Mouse (Mus musculus): ENCODE measurements around the gene Bcar1. TPM values are rescaled to one million over a fixed set of nuclear protein-coding genes. Genes with fewer than 3 reads are reported as not detected.

Bcar1 gene
- total and polyA plus RNA-seq, 2 experiments from 2014 or later, result 48.8 to 100 TPM

GRCm38 (mm10) chr8:111713291-111713690 lies 30.3 kb downstream of the Bcar1 start:
- H3K36me3 ChIP-seq (ENCODE audit: insufficient read depth, low read length), result peaks cover 47% of the 10 kb centered on the region
- no peak overlapping the region for H3K27ac ChIP-seq
- peaks cover 29% of the 10 kb centered on the region for H3K4me1 ChIP-seq (ENCODE audit: insufficient read depth, low read length)
- H3K9ac ChIP-seq (replicated peaks; ENCODE audit: low read length), result no peak overlapping the region
- WGBS, result 88% methylated on average over 11 of the region's 11 CpGs
- DNase-seq (ENCODE audit: low spot score) (no peak), ATAC-seq (no peak)
- no peak overlapping the region for H3K4me3 ChIP-seq (ENCODE audit: low read length)
- no peaks in the 10 kb centered on the region for H3K9me3 ChIP-seq (ENCODE audit: low read length)
- no peaks in the 10 kb centered on the region for H3K27me3 ChIP-seq (ENCODE audit: insufficient read depth, low read length)
- no peak for TF ChIP-seq CTCF (IDR thresholded peaks at IDR 0.05; ENCODE audit: low read depth)
- H3K4me2 ChIP-seq (ENCODE audit: low read depth, low read length), result no peak overlapping the region

- ATAC-seq (no peak), DNase-seq (ENCODE audit: low spot score) (peak; percentile 82)
- Histone ChIP-seq H3K4me2 (ENCODE audit: low read depth, low read length) (no peak overlapping the region), H3K9ac (replicated peaks; ENCODE audit: low read length) (no peak overlapping the region), H3K4me1 (ENCODE audit: insufficient read depth, low read length) (peaks cover 22% of the 10 kb centered on the region), H3K27ac (no peak overlapping the region), H3K4me3 (ENCODE audit: low read length) (no peak overlapping the region), H3K27me3 (ENCODE audit: insufficient read depth, low read length) (no peaks in the 10 kb centered on the region), H3K9me3 (ENCODE audit: low read length) (no peaks in the 10 kb centered on the region), H3K36me3 (ENCODE audit: insufficient read depth, low read length) (peaks cover 47% of the 10 kb centered on the region)
- peak; percentile 87 for TF ChIP-seq CTCF (IDR thresholded peaks at IDR 0.05; ENCODE audit: low read depth)
- 74% methylated on average over 6 of the region's 6 CpGs for WGBS
These were observed 31.0 kb downstream of the Bcar1 start for GRCm38 (mm10) chr8:111712588-111712987.

DNA sequence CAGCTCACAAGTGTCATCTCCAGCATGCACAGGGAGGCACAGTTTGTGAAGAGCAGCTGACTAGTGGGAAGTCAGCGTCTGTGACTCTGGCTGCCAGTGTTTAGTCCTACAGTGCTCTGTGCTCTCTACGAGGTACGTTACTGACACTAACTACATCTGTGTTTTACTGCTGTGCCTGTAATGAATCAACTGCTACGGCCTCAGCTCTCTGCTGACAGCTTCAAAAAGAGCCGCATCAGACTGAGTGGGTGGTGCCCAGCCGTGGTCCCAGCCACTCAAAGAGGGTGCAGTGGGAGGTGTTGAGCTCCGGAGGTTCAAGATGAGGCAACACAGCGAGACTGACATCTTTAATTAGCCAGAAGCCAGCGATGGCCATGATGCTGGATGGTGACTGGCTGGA lies 31.5 kb downstream of the Bcar1 start:
- no peak for TF ChIP-seq CTCF (IDR thresholded peaks at IDR 0.05; ENCODE audit: low read depth)
- H3K27me3 ChIP-seq (ENCODE audit: insufficient read depth, low read length), result no peaks in the 10 kb centered on the region
- H3K36me3 ChIP-seq (ENCODE audit: insufficient read depth, low read length), result peaks cover 47% of the 10 kb centered on the region
- DNase-seq (ENCODE audit: low spot score) (no peak), ATAC-seq (no peak)
- no peak overlapping the region for H3K4me2 ChIP-seq (ENCODE audit: low read depth, low read length)
- H3K27ac ChIP-seq, result no peak overlapping the region
- WGBS, result 54% methylated on average over 9 of the region's 9 CpGs
- H3K9ac ChIP-seq (replicated peaks; ENCODE audit: low read length), result no peak overlapping the region
- no peaks in the 10 kb centered on the region for H3K9me3 ChIP-seq (ENCODE audit: low read length)
- peaks cover 17% of the 10 kb centered on the region for H3K4me1 ChIP-seq (ENCODE audit: insufficient read depth, low read length)
- no peak overlapping the region for H3K4me3 ChIP-seq (ENCODE audit: low read length)

DNA sequence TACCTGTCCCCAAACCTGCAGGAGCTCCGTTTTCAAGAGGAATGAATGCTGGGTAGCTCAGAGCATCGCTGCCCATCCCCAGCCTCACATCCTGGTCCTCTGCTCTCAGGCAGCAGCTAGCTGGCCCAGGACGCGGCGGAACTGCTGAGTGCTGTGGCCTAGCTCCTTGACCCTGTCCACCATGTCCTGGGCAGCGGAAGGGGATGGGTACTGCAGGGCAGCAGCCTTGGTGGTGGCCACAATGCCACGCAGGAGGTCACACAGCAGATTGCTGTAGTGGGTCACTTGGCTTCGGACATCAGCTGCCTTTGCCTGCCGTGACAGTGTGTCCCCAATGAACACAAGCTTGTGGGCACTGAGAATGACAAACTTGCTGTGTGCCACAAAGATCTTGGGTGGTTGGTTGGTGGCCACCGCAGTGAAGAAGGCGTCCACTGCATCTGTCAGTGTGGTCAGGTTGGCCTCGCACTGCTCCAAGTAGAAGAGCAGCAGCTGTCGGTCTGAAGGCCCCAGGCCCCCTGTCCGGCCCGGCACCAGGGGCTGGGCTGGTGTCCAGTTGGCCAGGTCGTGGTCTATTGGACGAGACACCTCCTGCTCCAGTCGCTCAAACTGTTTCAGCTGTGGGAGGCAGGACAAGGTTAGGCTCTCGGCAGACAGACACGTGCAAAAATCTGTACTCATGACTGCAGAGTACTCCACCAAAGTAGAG lies 32.7 kb downstream of the Bcar1 start:
- no peaks in the 10 kb centered on the region for H3K9me3 ChIP-seq (ENCODE audit: low read length)
- H3K36me3 ChIP-seq (ENCODE audit: insufficient read depth, low read length), result peaks cover 47% of the 10 kb centered on the region
- H3K4me1 ChIP-seq (ENCODE audit: insufficient read depth, low read length), result peaks cover 5% of the 10 kb centered on the region
- ATAC-seq, result no peak
- H3K27ac ChIP-seq, result no peak overlapping the region
- H3K9ac ChIP-seq (replicated peaks; ENCODE audit: low read length), result no peak overlapping the region
- TF ChIP-seq CTCF (IDR thresholded peaks at IDR 0.05; ENCODE audit: low read depth), result no peak
- DNase-seq (ENCODE audit: low spot score), result no peak
- H3K27me3 ChIP-seq (ENCODE audit: insufficient read depth, low read length), result no peaks in the 10 kb centered on the region
- WGBS, result 80% methylated on average over 20 of the region's 20 CpGs
- H3K4me2 ChIP-seq (ENCODE audit: low read depth, low read length), result no peak overlapping the region
- H3K4me3 ChIP-seq (ENCODE audit: low read length), result no peak overlapping the region

DNA sequence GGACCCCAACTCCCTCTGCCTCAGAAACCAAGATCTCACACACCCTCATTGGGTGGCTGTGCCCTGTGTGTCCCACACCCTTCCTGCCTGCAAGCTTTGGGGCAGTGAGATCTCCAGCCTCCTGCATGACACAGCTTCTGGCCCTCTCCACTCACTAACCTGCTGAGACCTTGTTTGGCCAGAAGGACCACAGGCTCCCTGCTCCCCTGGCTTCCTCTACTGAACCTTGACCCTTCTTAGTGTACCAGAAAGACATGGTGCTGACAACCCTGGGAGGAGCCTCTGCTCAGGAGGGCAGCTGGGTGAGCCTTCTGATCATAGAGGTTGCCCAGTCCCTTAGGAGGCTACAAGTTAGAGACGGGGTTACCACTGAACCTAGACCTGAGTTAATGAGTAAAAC lies 34.4 kb downstream of the Bcar1 start:
- no peaks in the 10 kb centered on the region for H3K9me3 ChIP-seq (ENCODE audit: low read length)
- no peaks in the 10 kb centered on the region for H3K4me1 ChIP-seq (ENCODE audit: insufficient read depth, low read length)
- ATAC-seq (no peak), DNase-seq (ENCODE audit: low spot score) (no peak)
- no peak overlapping the region for H3K4me2 ChIP-seq (ENCODE audit: low read depth, low read length)
- no peak overlapping the region for H3K27ac ChIP-seq
- no peak for TF ChIP-seq CTCF (IDR thresholded peaks at IDR 0.05; ENCODE audit: low read depth)
- H3K36me3 ChIP-seq (ENCODE audit: insufficient read depth, low read length), result peaks cover 37% of the 10 kb centered on the region
- H3K27me3 ChIP-seq (ENCODE audit: insufficient read depth, low read length), result no peaks in the 10 kb centered on the region
- WGBS, result 100% methylated on average over 1 of the region's 1 CpGs
- H3K4me3 ChIP-seq (ENCODE audit: low read length), result no peak overlapping the region
- no peak overlapping the region for H3K9ac ChIP-seq (replicated peaks; ENCODE audit: low read length)

DNA sequence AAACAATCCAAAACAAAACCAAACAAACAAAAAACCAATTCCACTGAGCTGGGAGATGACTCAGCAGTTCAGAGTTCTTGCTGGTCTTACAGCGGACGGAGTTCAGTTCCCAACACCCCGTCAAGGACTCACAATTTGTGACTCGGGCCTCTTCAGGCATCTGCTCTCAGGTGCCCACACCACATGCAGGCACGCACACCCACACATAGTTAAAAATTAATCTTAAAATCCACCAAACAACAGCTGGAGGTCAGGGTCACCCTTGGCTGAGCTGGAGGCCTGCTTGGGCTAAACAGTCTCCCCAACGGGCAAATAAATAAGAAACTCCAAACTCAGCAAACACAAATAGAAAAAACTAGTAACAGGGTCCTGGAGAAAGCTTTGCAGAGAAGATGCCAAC lies 35.3 kb downstream of the Bcar1 start:
- no peak for ATAC-seq
- no peak for TF ChIP-seq CTCF (IDR thresholded peaks at IDR 0.05; ENCODE audit: low read depth)

DNA sequence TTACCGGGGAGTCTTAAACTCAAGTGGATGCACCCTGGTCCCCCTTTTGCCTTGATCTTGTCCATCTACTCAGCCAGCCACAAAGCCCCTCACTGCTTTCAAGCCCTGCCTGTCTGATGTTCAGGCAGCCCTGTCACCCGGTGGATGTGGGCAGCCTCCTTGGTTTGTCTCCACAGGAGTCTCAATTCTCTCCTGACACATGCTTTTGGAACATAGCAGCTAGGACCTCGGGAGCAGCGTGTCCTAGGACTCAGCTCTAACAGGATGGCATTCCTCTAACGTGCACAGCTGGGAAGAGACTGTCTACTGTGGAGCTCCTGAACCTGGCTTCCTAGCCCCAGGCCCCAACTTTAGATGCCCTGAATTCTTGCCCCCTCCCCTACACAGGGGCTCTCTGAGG lies 37.9 kb downstream of the Bcar1 start:
- H3K9ac ChIP-seq (replicated peaks; ENCODE audit: low read length), result no peak overlapping the region
- H3K4me3 ChIP-seq (ENCODE audit: low read length), result no peak overlapping the region
- 54% methylated on average over 5 of the region's 5 CpGs for WGBS
- H3K9me3 ChIP-seq (ENCODE audit: low read length), result no peaks in the 10 kb centered on the region
- H3K36me3 ChIP-seq (ENCODE audit: insufficient read depth, low read length), result peaks cover 9% of the 10 kb centered on the region
- DNase-seq (ENCODE audit: low spot score) (no peak), ATAC-seq (no peak)
- no peak for TF ChIP-seq CTCF (IDR thresholded peaks at IDR 0.05; ENCODE audit: low read depth)
- no peak overlapping the region for H3K4me2 ChIP-seq (ENCODE audit: low read depth, low read length)
- H3K27me3 ChIP-seq (ENCODE audit: insufficient read depth, low read length), result no peaks in the 10 kb centered on the region
- no peak overlapping the region for H3K27ac ChIP-seq
- H3K4me1 ChIP-seq (ENCODE audit: insufficient read depth, low read length), result no peaks in the 10 kb centered on the region

More for the DNA sequence above, 35.3 kb downstream of the Bcar1 start:
- Histone ChIP-seq H3K9ac (replicated peaks; ENCODE audit: low read length) (no peak overlapping the region), H3K4me1 (ENCODE audit: insufficient read depth, low read length) (no peaks in the 10 kb centered on the region), H3K27ac (no peak overlapping the region), H3K36me3 (ENCODE audit: insufficient read depth, low read length) (peaks cover 28% of the 10 kb centered on the region), H3K4me2 (ENCODE audit: low read depth, low read length) (no peak overlapping the region), H3K9me3 (ENCODE audit: low read length) (no peaks in the 10 kb centered on the region), H3K27me3 (ENCODE audit: insufficient read depth, low read length) (no peaks in the 10 kb centered on the region), H3K4me3 (ENCODE audit: low read length) (no peak overlapping the region)
- 93% methylated on average over 6 of the region's 6 CpGs for WGBS
- no peak for DNase-seq (ENCODE audit: low spot score)

Data from hindbrain, postnatal 0 days (tissue).